Mouse (Mus musculus) E14TG2a.4 (cell line): ENCODE data around the gene Dnajc22.

Experiments
- H3K27me3 ChIP-seq: 2 replicates; pipeline ENCODE4 v1.6.1; 2014; ENCODE audit warnings: low read length, control low read depth; ENCODE audit not compliant: insufficient read depth
- H3K36me3 ChIP-seq: 2 replicates; pipeline ENCODE4 v1.6.1; 2014; ENCODE audit warnings: low read length, control low read depth; ENCODE audit not compliant: insufficient read depth
- H3K4me1 ChIP-seq: replicated peaks from 2 replicates; pipeline ENCODE4 v1.6.1; 2014; ENCODE audit warnings: low read depth, low read length, control low read depth
- H3K4me3 ChIP-seq: replicated peaks from 2 replicates; pipeline ENCODE4 v1.5.1; 2014; ENCODE audit warnings: mild to moderate bottlenecking, low read length
- H3K9me3 ChIP-seq: 2 replicates; pipeline ENCODE4 v1.6.1; 2014; ENCODE audit warnings: low read length, control low read depth
- CTCF ChIP-seq: conservative IDR thresholded peaks from 2 replicates; pipeline ENCODE4 v1.5.1; 2014; ENCODE audit warnings: low read length
- NANOG ChIP-seq: IDR thresholded peaks from 2 replicates; pipeline ENCODE4 v1.6.1; 2014; ENCODE audit warnings: borderline replicate concordance, low read length, mixed read lengths
- POU5F1 ChIP-seq: IDR thresholded peaks from 2 replicates; pipeline ENCODE4 v1.6.1; 2014; ENCODE audit warnings: low read length, borderline replicate concordance

Gene Dnajc22

GRCm38 (mm10) chr15:99105238-99105637 is 12.3 kb downstream of the Dnajc22 start:
- Histone ChIP-seq H3K27me3 (peaks cover 5% of the 10 kb centered on the region; the same call in 1 of the 2 replicates), H3K9me3 (peaks cover 17% of the 10 kb centered on the region), H3K4me1 (peaks cover 25% of the 10 kb centered on the region), H3K4me3 (no peak overlapping the region), H3K36me3 (peaks cover 8% of the 10 kb centered on the region; the same call in 1 of the 2 replicates)
- TF ChIP-seq CTCF: no peak
- TF ChIP-seq NANOG: no peak
- no peak for TF ChIP-seq POU5F1

- H3K36me3 ChIP-seq: peaks cover 5% of the 10 kb centered on the region; the same call in 1 of the 2 replicates
- no peak overlapping the region for H3K4me3 ChIP-seq
- TF ChIP-seq NANOG (no peak), POU5F1 (no peak), CTCF (no peak)
Observed at GRCm38 (mm10) chr15:99107866-99108265, 14.9 kb downstream of the Dnajc22 start.

GRCm38 (mm10) chr15:99111139-99111538 is 18.2 kb downstream of the Dnajc22 start:
- TF ChIP-seq CTCF: no peak
- no peak for TF ChIP-seq POU5F1
- no peak for TF ChIP-seq NANOG
- Histone ChIP-seq H3K4me1 (peaks cover 53% of the 10 kb centered on the region), H3K27me3 (no peaks in the 10 kb centered on the region), H3K9me3 (peaks cover 13% of the 10 kb centered on the region), H3K36me3 (no peaks in the 10 kb centered on the region), H3K4me3 (no peak overlapping the region)

More at GRCm38 (mm10) chr15:99107866-99108265, 14.9 kb downstream of the Dnajc22 start:
- H3K4me1 ChIP-seq: peaks cover 27% of the 10 kb centered on the region
- H3K9me3 ChIP-seq: peaks cover 17% of the 10 kb centered on the region
- H3K27me3 ChIP-seq: no peaks in the 10 kb centered on the region

GRCm38 (mm10) chr15:99111809-99112208 is 18.8 kb downstream of the Dnajc22 start:
- no peak for TF ChIP-seq CTCF
- no peak for TF ChIP-seq POU5F1
- TF ChIP-seq NANOG: no peak
- H3K4me1 ChIP-seq: peaks cover 58% of the 10 kb centered on the region
- no peaks in the 10 kb centered on the region for H3K27me3 ChIP-seq
- no peak overlapping the region for H3K4me3 ChIP-seq
- H3K36me3 ChIP-seq: no peaks in the 10 kb centered on the region
- H3K9me3 ChIP-seq: peaks cover 7% of the 10 kb centered on the region

GRCm38 (mm10) chr15:99112843-99113395 is 19.9 kb downstream of the Dnajc22 start:
- Histone ChIP-seq H3K4me3 (peak overlapping the region; percentile 73), H3K27me3 (no peaks in the 10 kb centered on the region), H3K36me3 (no peaks in the 10 kb centered on the region), H3K9me3 (no peaks in the 10 kb centered on the region), H3K4me1 (peaks cover 58% of the 10 kb centered on the region)
- TF ChIP-seq NANOG: no peak
- no peak for TF ChIP-seq POU5F1
- no peak for TF ChIP-seq CTCF

- H3K36me3 ChIP-seq: no peaks in the 10 kb centered on the region
- H3K4me3 ChIP-seq: peak overlapping the region; percentile 73
- peaks cover 58% of the 10 kb centered on the region for H3K4me1 ChIP-seq
- TF ChIP-seq POU5F1 (no peak), CTCF (peak; percentile 42), NANOG (no peak)
- H3K27me3 ChIP-seq: no peaks in the 10 kb centered on the region
- no peaks in the 10 kb centered on the region for H3K9me3 ChIP-seq
Observed at GRCm38 (mm10) chr15:99113396-99113975, 20.5 kb downstream of the Dnajc22 start.

GRCm38 (mm10) chr15:99114312-99115064 is 21.5 kb downstream of the Dnajc22 start:
- no peaks in the 10 kb centered on the region for H3K27me3 ChIP-seq
- no peaks in the 10 kb centered on the region for H3K36me3 ChIP-seq
- peaks cover 58% of the 10 kb centered on the region for H3K4me1 ChIP-seq
- H3K9me3 ChIP-seq: no peaks in the 10 kb centered on the region
- no peak overlapping the region for H3K4me3 ChIP-seq
- TF ChIP-seq NANOG (no peak), POU5F1 (no peak), CTCF (no peak)

- H3K36me3 ChIP-seq: no peaks in the 10 kb centered on the region
- H3K4me3 ChIP-seq: no peak overlapping the region
- peaks cover 56% of the 10 kb centered on the region for H3K4me1 ChIP-seq
- no peak for TF ChIP-seq POU5F1
- TF ChIP-seq CTCF: no peak
- no peak for TF ChIP-seq NANOG
- H3K27me3 ChIP-seq: no peaks in the 10 kb centered on the region
- no peaks in the 10 kb centered on the region for H3K9me3 ChIP-seq
Observed at GRCm38 (mm10) chr15:99115065-99115423, 22.1 kb downstream of the Dnajc22 start.
